Mouse (Mus musculus): Measurements from ENCODE around the gene Retreg1.

DNA sequence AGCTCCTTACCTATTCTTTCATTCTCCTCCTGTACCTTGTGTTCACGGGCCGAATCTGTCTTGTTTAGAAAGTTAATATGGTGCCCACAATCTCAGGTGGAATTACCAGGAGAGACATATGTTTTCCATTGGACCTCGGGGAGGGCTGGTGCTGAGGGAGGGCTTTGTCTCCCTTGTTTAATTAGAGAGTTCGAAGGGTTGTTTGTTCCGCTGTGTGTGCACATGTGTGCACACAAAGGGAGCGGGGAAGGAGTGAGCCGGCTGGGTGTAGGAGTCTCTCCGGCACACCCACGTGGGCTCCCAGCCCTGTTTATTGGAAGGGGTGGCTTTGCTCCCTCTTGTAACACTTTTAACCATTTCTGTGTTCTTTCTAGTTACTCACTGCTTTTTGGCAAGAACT, 29.1 kb downstream of the Retreg1 start:
- no peak for TF ChIP-seq CTCF (IDR thresholded peaks at IDR 0.05; ENCODE audit: extremely low read depth, insufficient read depth, low read length)
- TF ChIP-seq POLR2A (IDR thresholded peaks at IDR 0.05; ENCODE audit: extremely low read depth, insufficient read depth, low read length): no peak

Data from cortical plate, adult 2 months (tissue).